Mouse (Mus musculus): ENCODE data around the gene Mapkap1.

DNA sequence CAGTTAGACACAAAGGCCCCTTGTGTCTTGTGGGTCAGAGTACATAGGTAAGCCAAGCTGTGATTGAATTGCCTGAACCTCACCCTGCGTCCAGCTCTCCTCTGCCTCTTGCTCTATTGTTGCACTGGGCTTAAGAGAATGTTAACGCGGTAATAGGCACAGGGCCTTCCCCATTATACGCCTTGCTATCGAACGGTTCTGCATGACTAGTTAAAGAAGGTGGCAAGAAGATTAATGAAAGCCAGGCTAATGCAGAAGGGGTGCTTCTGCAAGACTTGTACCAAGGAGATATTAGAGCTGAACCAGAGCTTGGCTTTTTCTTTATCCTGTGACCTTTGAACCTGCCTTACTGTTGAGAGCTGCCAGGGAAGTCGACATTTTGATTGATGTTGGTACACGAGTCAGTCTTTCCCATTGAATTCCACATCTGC lies 195.6 kb downstream of the Mapkap1 start:
- TF ChIP-seq CTCF (conservative IDR thresholded peaks at IDR 0.05; ENCODE audit: insufficient read depth, insufficient read length, low read depth, low read length) (no peak), POLR2A (IDR thresholded peaks at IDR 0.05; ENCODE audit: low read depth, low read length) (no peak)
